ENCODE assay signal across 27 mouse cellular contexts in genomic region chr10:122704901-122705300, GRCm38 (mm10). TPM values are rescaled to one million over a fixed set of nuclear protein-coding genes. Genes with fewer than 3 reads are reported as not detected.
"Had no signal": no experiment of that assay in that cellular context is flagged by ENCODE, and none has a peak within 500 bp of the region (broad histone marks: within the 10 kb centered on the region; RNA-seq: fewer than 3 reads in every experiment).

No protein-coding gene starts in this region.

- ATAC-seq: forebrain, embryonic 13.5 days; forebrain, embryonic 14.5 days; forebrain, embryonic 15.5 days; forebrain, embryonic 16.5 days; forebrain, postnatal 0 days had no signal

- H3K4me1 ChIP-seq: embryonic facial prominence, embryonic 12.5 days; embryonic facial prominence, embryonic 15.5 days; forebrain, embryonic 10.5 days; forebrain, embryonic 12.5 days had no signal

- H3K9ac ChIP-seq: embryonic facial prominence, embryonic 12.5 days; embryonic facial prominence, embryonic 13.5 days; embryonic facial prominence, embryonic 15.5 days; forebrain, embryonic 12.5 days; forebrain, embryonic 13.5 days; forebrain, embryonic 15.5 days; forebrain, postnatal 0 days had no signal

- H3K9me3 ChIP-seq: embryonic facial prominence, embryonic 10.5 days; embryonic facial prominence, embryonic 12.5 days; embryonic facial prominence, embryonic 13.5 days; embryonic facial prominence, embryonic 15.5 days; forebrain, embryonic 10.5 days; forebrain, embryonic 12.5 days; forebrain, embryonic 13.5 days; forebrain, embryonic 15.5 days had no signal

- DNase-seq: cerebellum, adult 2 months; cerebellum, adult 8-10 months; cerebellum, adult 9-10 months; cerebellum, adult 9-11 months; cerebellum, postnatal 25 days; cerebellum, postnatal 36 days; embryo, embryonic 11 days; forebrain, postnatal 0 days; gastrocnemius, adult 2 months; gastrocnemius, postnatal 10 days; gastrocnemius, postnatal 14 days; gastrocnemius, postnatal 25 days; gastrocnemius, postnatal 36 days; heart, adult 11 months; heart, adult 18-20 months; heart, adult 2 months had no signal

- H3K4me3 ChIP-seq: embryonic facial prominence, embryonic 10.5 days; embryonic facial prominence, embryonic 12.5 days; embryonic facial prominence, embryonic 13.5 days; embryonic facial prominence, embryonic 15.5 days; erythroblast, embryonic 14.5 days; forebrain, embryonic 10.5 days; forebrain, embryonic 12.5 days; forebrain, embryonic 13.5 days; forebrain, embryonic 15.5 days; gastrocnemius, adult 2 months; heart, adult 2 months had no signal

- H3K36me3 ChIP-seq: embryonic facial prominence, embryonic 10.5 days; embryonic facial prominence, embryonic 12.5 days; embryonic facial prominence, embryonic 13.5 days; embryonic facial prominence, embryonic 15.5 days; forebrain, embryonic 10.5 days; forebrain, embryonic 12.5 days; forebrain, embryonic 15.5 days had no signal

- H3K27me3 ChIP-seq: embryonic facial prominence, embryonic 12.5 days; embryonic facial prominence, embryonic 13.5 days; embryonic facial prominence, embryonic 15.5 days; forebrain, embryonic 12.5 days; forebrain, embryonic 13.5 days; forebrain, embryonic 15.5 days had no signal

- H3K4me2 ChIP-seq: embryonic facial prominence, embryonic 12.5 days; embryonic facial prominence, embryonic 13.5 days; embryonic facial prominence, embryonic 15.5 days; forebrain, embryonic 12.5 days; forebrain, embryonic 13.5 days; forebrain, embryonic 15.5 days had no signal

- H3K27ac ChIP-seq: embryonic facial prominence, embryonic 10.5 days; embryonic facial prominence, embryonic 12.5 days; embryonic facial prominence, embryonic 13.5 days; embryonic facial prominence, embryonic 15.5 days; forebrain, embryonic 10.5 days; forebrain, embryonic 12.5 days; forebrain, embryonic 13.5 days; forebrain, embryonic 15.5 days; gastrocnemius, adult 2 months; heart, adult 2 months had no signal

RNA-seq across cellular contexts. Expression of gene Ppm1h, which starts 26.3 kb away (rescaled TPM):
- polyA plus RNA-seq: erythroblast, embryonic 14.5 days had no signal
